8 mouse cellular contexts compared by ENCODE assay signal in genomic region chr3:27193844-27194317, GRCm38 (mm10). TPM values are rescaled to one million over a fixed set of nuclear protein-coding genes. Genes with fewer than 3 reads are reported as not detected.
DNase-seq lines count a peak whose midpoint lies in the region; ATAC-seq lines count a peak whose summit lies in the region.

No protein-coding gene starts in this region.

- DNase-seq in 3T3-L1 (ENCODE audit: low read depth, low spot score), result peak; percentile 53
- DNase-seq in Muller cell, postnatal 12 days (ENCODE audit: inconsistent ontology term), result peak; percentile 67
- DNase-seq in heart, adult 9 months (ENCODE audit: low spot score in 2 of 2), result peak; percentile 58 to 60
- peak; percentile 72 to 73 for DNase-seq in kidney, postnatal 36 days
- DNase-seq in left cerebral cortex, postnatal 10 days (ENCODE audit: extremely low spot score in 1 of 2, low spot score in 2 of 2), result no peak
- DNase-seq in layer of hippocampus, postnatal 25 days (ENCODE audit: extremely low spot score in 1 of 2, low spot score in 1 of 2), result no peak
- no peak for DNase-seq in layer of hippocampus, postnatal 14 days (ENCODE audit: low spot score in 2 of 2)

- peak; percentile 86 for ATAC-seq in megakaryocyte-erythroid progenitor cell, adult 5-6 weeks (replicated peaks; ENCODE audit: low FRiP score, low TSS enrichment, poor library complexity, severe bottlenecking)

- intact Hi-C loops in left cerebral cortex, postnatal 10 days (cut with DNase I), result no loop called here

RNA-seq across cellular contexts. Expression of gene Nceh1, which starts 11.1 kb away (rescaled TPM):
- total RNA-seq in megakaryocyte-erythroid progenitor cell, adult 5-6 weeks (2014; fragmentation: Nextera tagmentation), result 4.3 and 8.4 TPM in 2 replicates
- total RNA-seq in megakaryocyte-erythroid progenitor cell, adult 5-6 weeks (2017), result 6.4 and 16.3 TPM in 2 replicates
- total RNA-seq in left cerebral cortex, postnatal 10 days (2021), result 100 to 1,000 TPM in 1 of 2 experiments, 10 to 100 TPM in 1; 96.9 to 103 TPM
- 100 to 1,000 TPM; 106 to 108 TPM for total RNA-seq in layer of hippocampus, postnatal 25 days (2021)
- total RNA-seq in layer of hippocampus, postnatal 14 days (2021), result 10 to 100 TPM; 93.7 to 95.0 TPM

RNA-seq across cellular contexts. Expression of gene Ect2, which starts 40.2 kb away (rescaled TPM):
- total RNA-seq in megakaryocyte-erythroid progenitor cell, adult 5-6 weeks (2014; fragmentation: Nextera tagmentation), result 40.0 and 42.6 TPM in 2 replicates
- total RNA-seq in megakaryocyte-erythroid progenitor cell, adult 5-6 weeks (2017), result 39.2 and 42.0 TPM in 2 replicates
- 1 to 10 TPM; 2.4 to 2.7 TPM for total RNA-seq in left cerebral cortex, postnatal 10 days (2021)
- total RNA-seq in layer of hippocampus, postnatal 25 days (2021), result 1 to 10 TPM; 1.0 to 1.5 TPM
- total RNA-seq in layer of hippocampus, postnatal 14 days (2021), result 1 to 10 TPM; 1.8 to 2.6 TPM

Comparison
In these comparisons a context has a peak if more than half of its experiments do, and no peak if none do; other contexts are left out.
1. DNase-seq: peak in 3T3-L1 (single experiment), Muller cell, postnatal 12 days (single experiment), heart, adult 9 months (2 of 2) and kidney, postnatal 36 days (2 of 2); none in left cerebral cortex, postnatal 10 days (0 of 2), layer of hippocampus, postnatal 25 days (0 of 2) and layer of hippocampus, postnatal 14 days (0 of 2).
2. RNA of gene Nceh1, which starts 11.1 kb away (total RNA-seq): 106 to 108 TPM in layer of hippocampus, postnatal 25 days, 96.9 to 103 TPM in left cerebral cortex, postnatal 10 days and 93.7 to 95.0 TPM in layer of hippocampus, postnatal 14 days; 4.3 to 16.3 TPM in megakaryocyte-erythroid progenitor cell, adult 5-6 weeks; every median in the first group is over 4 times any median in the second.
3. RNA of gene Ect2, which starts 40.2 kb away (total RNA-seq): 39.2 to 42.6 TPM in megakaryocyte-erythroid progenitor cell, adult 5-6 weeks; 2.4 to 2.7 TPM in left cerebral cortex, postnatal 10 days, 1.8 to 2.6 TPM in layer of hippocampus, postnatal 14 days and 1.0 to 1.5 TPM in layer of hippocampus, postnatal 25 days; every median in the first group is over 10 times any median in the second.